13 mouse cellular contexts compared by ENCODE assay signal in the genomic region with DNA sequence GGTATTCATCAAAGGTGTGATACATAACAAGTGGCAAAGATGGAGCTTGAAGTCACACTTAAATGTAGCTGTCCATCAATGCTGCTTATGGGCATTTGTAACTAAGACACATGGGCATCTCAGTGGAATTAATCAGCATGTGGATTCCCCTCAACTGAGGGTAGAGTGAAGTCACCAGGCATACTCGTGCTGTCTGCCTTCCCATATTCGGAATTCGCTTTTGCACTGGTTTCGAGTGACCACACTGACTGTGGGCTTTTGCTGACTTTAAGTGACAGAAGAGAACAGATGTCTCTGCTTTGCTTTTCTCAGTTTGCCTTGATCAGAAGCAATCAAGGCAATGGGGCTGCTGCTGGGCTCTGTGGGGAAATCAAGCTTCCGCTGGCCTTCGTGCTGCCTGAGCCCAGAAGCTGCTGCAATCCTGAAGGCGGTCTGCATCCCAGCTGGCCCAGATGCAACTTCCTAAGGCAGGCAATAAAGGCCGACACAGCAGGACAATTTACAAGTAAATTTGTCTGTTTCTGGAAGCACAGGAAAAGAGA.
A peak's percentile ranks its signal among the peaks of the same experiment; 100 is the strongest.
DNase-seq lines count a peak whose midpoint lies in the region; TF ChIP-seq lines count a peak whose summit lies in the region.
"Had no signal": no experiment of that assay in that cellular context is flagged by ENCODE, and none has a peak within 500 bp of the region (broad histone marks: within the 10 kb centered on the region; RNA-seq: fewer than 3 reads in every experiment).

No protein-coding gene starts in this region.

- TF ChIP-seq CTCF in left cerebral cortex, adult 2 months (IDR thresholded peaks at IDR 0.05) = no peak

- DNase-seq in kidney, postnatal 14 days = peak; percentile 8
- no peak for DNase-seq in kidney, adult 9 months
- peak; percentile 47 for DNase-seq in right cerebral cortex, adult 18-20 months
- no peak for DNase-seq in right cerebral cortex, postnatal 14 days
- peak in 1 of 2 experiments; percentile 18 for DNase-seq in left cerebral cortex, adult 2 months (ENCODE audit: extremely low spot score in 1 of 2, low spot score in 2 of 2)
- no peak for DNase-seq in adrenal gland, adult 8-10 months
- no peak for DNase-seq in adrenal gland, postnatal 10 days
- DNase-seq: cerebellum, adult 8-10 months; lung, postnatal 36 days; midbrain, embryonic 14.5 days; retina, postnatal 1 day; thymus, adult 18-20 months had no signal

- H3K27ac ChIP-seq in left cerebral cortex, adult 2 months = peak overlapping the region; percentile 13
- H3K27ac ChIP-seq: neural tube, embryonic 13.5 days had no signal

- intact Hi-C loops in left cerebral cortex, adult 2 months (cut with DNase I) = no loop called here

- no peak overlapping the region for H3K4me3 ChIP-seq in left cerebral cortex, adult 2 months
- H3K4me3 ChIP-seq: neural tube, embryonic 13.5 days had no signal

Comparison
In these comparisons a context has a peak if more than half of its experiments do, and no peak if none do; other contexts are left out.
1. DNase-seq: peak in kidney, postnatal 14 days (single experiment) and right cerebral cortex, adult 18-20 months (single experiment); none in kidney, adult 9 months (single experiment), right cerebral cortex, postnatal 14 days (single experiment), adrenal gland, adult 8-10 months (single experiment) and adrenal gland, postnatal 10 days (single experiment).